Mouse (Mus musculus) cerebellum, postnatal 25 days (tissue): ENCODE data around the gene Olfr656.

Source experiments
- DNase-seq, 2 experiments: peaks; one replicate each; pipeline ENCODE4 v3.0.0; 2021; ENCODE audit warnings: mixed read lengths in 2 of 2

The Olfr656 gene

GRCm38 (mm10) chr7:104613655-104614054 is at the start of gene Olfr656:
Olfr656 (plus strand) TSS chr7:104613955.
- no peak for DNase-seq

- DNase-seq = no peak
Measured at GRCm38 (mm10) chr7:104577014-104577413, 36.7 kb upstream of the Olfr656 start, which contains the start of gene Olfr653. Olfr653 (plus strand) TSS chr7:104577314.

GRCm38 (mm10) chr7:104580846-104581245 is 32.9 kb upstream of the Olfr656 start:
- no peak for DNase-seq

- DNase-seq = no peak
Measured at GRCm38 (mm10) chr7:104581429-104581828, 32.3 kb upstream of the Olfr656 start.

GRCm38 (mm10) chr7:104586725-104587124 is 27.0 kb upstream of the Olfr656 start, which contains the start of gene Olfr654:
Olfr654 (plus strand) TSS chr7:104587025.
- no peak for DNase-seq

GRCm38 (mm10) chr7:104588274-104588673 is 25.5 kb upstream of the Olfr656 start:
- DNase-seq = no peak

- no peak for DNase-seq
Measured at GRCm38 (mm10) chr7:104601679-104602078, 12.1 kb upstream of the Olfr656 start, which contains the start of gene Olfr655. Olfr655 (minus strand) TSS chr7:104601779.

- peak in 1 of 2 experiments; percentile 2 for DNase-seq
Measured at GRCm38 (mm10) chr7:104603173-104603572, 10.6 kb upstream of the Olfr656 start.

GRCm38 (mm10) chr7:104604727-104605126 is 9.0 kb upstream of the Olfr656 start:
- DNase-seq = no peak

- no peak for DNase-seq
Measured at GRCm38 (mm10) chr7:104624494-104624893, 10.7 kb downstream of the Olfr656 start, which contains the start of gene Olfr657. Olfr657 (plus strand) TSS chr7:104624794.

- DNase-seq = peak in 1 of 2 experiments; percentile 9
Measured at GRCm38 (mm10) chr7:104646841-104647482, 33.2 kb downstream of the Olfr656 start, which contains the start of gene Olfr658. Olfr658 (minus strand) TSS chr7:104647305.

- no peak for DNase-seq
Measured at GRCm38 (mm10) chr7:104666453-104666852, 52.7 kb downstream of the Olfr656 start, which contains the start of gene Olfr659. Olfr659 (plus strand) TSS chr7:104666753.
